Mouse (Mus musculus) mature B cell (primary cell): ENCODE measurements around the gene Rpl22.

ENCODE experiments used
- in situ Hi-C: fragments of 300-500 bp; cut with MboI; formaldehyde crosslinking; loops from 2 replicates; pipeline ENCODE4 v1.14.3; 2019

The Rpl22 gene

DNA sequence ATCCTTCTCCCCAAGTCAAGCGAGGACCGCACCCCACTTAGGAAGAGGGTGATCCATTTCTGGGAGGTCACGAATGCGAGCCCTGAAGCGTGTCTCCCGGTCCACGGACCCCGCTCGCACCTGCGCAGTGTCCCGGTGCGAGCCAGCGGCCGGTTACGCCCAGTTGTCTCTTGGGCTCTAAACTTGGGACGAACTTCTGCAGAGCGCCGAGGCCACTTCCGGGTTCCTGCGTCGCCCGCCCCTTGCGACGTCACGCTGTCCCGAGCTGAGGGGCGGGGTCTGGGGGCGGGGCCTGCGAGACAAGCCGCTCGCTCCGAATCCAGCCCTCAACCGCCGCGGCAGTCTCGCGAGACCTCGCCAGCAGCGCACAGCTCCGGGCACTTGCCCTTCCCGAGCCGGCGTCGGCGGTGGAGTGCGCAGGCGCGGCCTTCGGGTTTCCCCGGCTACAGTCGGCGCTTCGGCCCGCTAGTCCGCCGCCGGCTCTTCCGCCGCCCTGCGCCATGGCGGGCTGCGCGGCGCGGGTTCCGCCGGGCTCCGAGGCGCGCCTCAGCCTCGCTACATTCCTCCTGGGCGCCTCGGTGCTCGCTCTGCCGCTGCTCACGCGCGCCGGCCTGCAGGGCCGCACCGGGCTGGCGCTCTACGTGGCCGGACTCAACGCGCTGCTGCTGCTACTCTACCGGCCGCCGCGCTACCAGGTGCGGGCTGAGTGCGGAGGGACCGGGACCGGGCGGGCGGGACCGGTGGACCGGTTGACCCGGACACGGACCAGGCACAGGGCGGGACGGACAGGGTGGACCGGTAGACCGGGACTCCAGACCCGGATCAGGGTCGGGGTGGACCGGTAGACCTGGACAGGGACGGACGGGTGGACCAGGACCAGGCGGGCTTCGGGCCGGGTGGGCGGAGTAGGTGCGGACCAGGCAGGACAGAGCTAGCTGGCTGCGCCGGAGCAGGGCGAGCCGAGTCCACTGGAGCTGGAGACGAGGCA is 28.4 kb upstream of the Rpl22 start, which contains the start of gene Icmt:
Icmt (plus strand) TSS at position 354 of the 988 bp plus-strand sequence.
- in situ Hi-C loops, result no loop called here

DNA sequence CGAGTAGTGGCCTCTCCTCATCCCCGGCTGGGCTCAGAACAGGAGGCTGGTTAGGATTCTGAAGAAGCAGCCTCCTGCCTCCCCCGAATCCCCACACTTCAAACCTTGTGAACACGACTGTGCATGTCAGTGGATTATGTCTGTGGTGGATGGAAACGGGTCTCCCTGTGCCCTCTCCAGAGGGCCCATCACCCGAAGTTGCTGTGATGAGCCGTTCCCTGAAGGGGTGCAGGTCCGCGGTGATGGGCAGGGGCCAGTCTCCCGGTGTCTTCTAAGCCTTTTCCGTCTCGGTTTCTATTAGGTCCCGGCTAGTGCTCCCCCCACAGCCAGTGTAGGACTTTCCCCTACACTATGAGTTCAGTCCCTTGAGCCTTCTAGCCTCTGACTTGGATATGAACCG is 26.7 kb upstream of the Rpl22 start:
- in situ Hi-C loops, result no loop called here

DNA sequence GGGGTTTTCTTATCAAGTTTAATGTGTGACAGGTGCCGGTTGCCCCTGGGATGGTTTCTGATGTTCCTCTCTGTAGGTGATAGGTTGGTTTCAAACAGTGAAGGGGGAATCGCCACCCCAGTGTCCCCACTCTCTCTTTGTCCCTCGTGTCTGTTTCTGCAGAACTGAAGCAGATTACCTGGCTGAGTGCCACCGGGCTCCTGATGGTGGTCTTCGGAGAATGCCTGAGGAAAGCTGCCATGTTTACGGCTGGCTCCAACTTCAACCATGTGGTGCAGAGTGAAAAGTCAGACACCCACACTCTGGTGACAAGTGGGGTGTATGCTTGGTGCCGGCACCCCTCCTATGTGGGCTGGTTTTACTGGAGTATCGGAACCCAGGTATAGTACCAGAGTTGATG is 25.2 kb upstream of the Rpl22 start:
- in situ Hi-C loops, result no loop called here

GRCm38 (mm10) chr4:152302012-152302411 is 23.5 kb upstream of the Rpl22 start:
- in situ Hi-C loops, result no loop called here

DNA sequence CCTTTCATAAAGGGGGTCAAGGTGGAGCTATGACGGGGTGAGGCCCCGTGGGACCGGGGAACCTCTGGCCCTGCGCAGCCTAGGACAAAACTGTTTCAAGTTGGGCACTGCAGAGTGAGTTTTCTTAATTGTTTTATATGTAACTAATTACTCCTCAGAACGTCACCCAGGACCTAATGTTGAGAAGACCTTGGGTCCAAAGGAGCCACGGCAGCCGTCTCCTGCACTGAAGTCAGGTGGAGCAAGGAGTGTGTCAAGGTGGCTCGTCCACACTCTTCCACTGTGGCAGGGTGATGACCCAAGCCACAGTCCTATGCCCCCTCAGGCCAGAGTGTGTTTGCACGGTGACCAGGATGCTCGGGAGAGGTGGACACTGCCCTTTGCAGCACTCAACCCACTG is 22.4 kb upstream of the Rpl22 start:
- in situ Hi-C loops, result no loop called here

- in situ Hi-C loops, result no loop called here
Observed at GRCm38 (mm10) chr4:152304685-152305084, 20.9 kb upstream of the Rpl22 start.

GRCm38 (mm10) chr4:152305991-152306390 is 19.6 kb upstream of the Rpl22 start:
- in situ Hi-C loops, result no loop called here

DNA sequence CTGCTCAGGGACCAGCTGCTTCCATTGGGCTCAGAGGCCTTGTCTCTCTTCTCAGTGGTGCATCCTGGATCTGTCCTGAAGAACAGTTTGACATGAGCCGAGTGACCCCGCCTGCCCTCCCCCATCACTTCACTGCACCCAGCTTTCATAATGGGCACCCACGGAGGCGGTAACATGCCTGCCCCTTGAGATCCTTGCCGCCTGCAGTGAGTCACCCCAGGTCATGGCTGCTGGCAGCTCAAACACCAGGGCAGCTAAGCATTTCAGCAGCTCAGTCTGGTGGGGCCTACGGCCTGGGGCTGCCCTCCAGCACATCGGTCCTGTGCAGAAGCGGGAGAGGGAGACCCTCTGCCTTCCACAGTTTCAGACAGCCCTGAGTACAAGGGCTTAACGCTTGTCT is 18.0 kb upstream of the Rpl22 start:
- in situ Hi-C loops, result no loop called here

GRCm38 (mm10) chr4:152312186-152312585 is 13.4 kb upstream of the Rpl22 start:
- in situ Hi-C loops, result no loop called here

GRCm38 (mm10) chr4:152313211-152313632 is 12.3 kb upstream of the Rpl22 start:
- in situ Hi-C loops, result no loop called here

GRCm38 (mm10) chr4:152313934-152314333 is 11.6 kb upstream of the Rpl22 start:
- in situ Hi-C loops, result no loop called here

DNA sequence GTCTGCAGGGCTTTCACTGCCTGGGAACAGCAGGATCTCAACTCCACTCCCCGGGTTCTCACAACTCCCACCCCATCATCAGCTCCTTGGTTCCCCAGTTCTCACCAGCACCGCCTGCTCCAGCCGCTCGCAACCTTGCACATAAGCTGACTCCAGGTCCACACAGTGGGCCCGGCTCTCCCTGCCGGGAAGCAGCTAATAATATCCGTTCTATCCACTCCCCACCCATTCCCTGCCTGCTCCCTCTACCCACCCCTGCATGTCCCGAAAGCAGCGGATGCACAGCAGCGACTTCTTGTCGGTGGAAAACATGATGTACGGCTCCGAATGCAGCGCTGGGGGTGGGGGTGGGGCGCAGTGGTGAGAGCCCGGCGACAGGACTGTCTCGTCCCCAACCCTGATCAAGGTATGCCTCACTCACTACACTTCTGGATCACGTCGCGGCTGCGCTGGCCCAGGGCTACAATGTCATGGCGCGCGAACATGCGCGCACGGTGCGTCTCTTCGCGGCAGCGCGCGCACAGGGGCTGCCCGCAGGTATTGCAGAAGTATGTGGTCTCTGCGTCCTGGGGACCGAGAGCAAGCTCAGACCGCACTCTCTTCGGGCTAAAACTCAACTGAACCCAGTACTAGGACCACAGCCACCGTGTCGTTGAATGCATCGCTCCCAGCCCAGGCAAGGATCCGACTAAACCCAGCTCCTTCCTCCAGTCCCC is 9.9 kb upstream of the Rpl22 start:
- in situ Hi-C loops, result no loop called here

DNA sequence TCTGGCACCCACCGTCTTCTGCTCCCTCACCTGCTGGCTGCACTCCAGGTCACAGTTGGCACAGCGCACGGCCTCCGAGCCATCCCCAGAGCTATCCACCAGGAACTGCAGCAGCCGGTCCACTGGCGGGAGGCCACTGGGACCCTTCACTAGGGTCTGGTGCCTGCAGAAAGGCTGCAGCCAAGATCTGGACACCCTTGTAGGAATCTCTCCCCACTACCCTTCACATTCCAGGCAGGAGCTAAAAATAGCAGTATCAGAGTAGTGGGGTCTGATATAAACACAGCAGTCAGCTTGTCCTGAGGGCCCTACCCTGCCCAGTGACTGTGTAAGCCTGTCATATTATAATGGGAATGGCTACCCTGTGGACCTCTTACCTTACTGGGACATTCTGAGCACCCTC is 7.9 kb upstream of the Rpl22 start:
- in situ Hi-C loops, result no loop called here

DNA sequence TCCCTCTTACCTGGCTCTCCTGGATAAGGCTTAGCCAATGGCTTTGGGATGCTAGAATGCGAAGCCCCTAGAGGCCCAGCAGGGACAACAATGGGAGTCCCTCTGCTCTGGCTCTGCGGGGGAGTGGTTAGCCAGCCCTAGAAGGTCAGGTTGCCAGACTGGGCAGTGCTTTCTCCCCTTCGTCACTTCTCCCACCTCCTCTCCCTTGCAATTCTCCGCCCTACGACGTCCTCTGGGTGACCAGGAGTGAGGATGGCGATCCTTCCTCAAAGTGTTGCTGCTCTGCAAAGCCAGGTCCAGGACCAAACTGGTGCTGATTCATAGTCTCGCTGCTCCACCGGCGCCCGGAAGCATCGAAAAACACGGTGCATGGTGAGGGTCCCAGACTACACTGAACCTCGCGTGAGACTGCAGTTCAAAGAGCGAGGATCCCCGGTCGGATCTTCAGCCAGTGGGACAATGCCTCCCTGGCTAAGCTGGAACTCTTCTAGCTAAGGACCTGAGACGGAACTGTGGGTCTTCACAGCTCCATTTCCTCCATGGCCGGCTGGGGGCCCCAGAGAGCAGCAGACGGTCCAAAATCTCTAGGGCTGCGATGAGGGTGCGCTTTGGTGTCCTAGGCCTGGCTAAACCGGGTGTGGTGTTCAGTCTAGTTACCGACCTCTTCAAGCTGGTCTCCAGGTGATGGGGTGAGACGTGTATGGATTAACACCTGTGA is 6.9 kb upstream of the Rpl22 start, which contains the start of gene Rnf207:
Rnf207 (minus strand) TSS at position 477 of the 718 bp plus-strand sequence.
- in situ Hi-C loops, result no loop called here

GRCm38 (mm10) chr4:152321464-152321863 is 4.1 kb upstream of the Rpl22 start:
- in situ Hi-C loops, result loop anchor here (10.0 kb wide), 1 partner anchor 153 kb away; the partner anchor contains the start of genes Kcnab2 and Nphp4

DNA sequence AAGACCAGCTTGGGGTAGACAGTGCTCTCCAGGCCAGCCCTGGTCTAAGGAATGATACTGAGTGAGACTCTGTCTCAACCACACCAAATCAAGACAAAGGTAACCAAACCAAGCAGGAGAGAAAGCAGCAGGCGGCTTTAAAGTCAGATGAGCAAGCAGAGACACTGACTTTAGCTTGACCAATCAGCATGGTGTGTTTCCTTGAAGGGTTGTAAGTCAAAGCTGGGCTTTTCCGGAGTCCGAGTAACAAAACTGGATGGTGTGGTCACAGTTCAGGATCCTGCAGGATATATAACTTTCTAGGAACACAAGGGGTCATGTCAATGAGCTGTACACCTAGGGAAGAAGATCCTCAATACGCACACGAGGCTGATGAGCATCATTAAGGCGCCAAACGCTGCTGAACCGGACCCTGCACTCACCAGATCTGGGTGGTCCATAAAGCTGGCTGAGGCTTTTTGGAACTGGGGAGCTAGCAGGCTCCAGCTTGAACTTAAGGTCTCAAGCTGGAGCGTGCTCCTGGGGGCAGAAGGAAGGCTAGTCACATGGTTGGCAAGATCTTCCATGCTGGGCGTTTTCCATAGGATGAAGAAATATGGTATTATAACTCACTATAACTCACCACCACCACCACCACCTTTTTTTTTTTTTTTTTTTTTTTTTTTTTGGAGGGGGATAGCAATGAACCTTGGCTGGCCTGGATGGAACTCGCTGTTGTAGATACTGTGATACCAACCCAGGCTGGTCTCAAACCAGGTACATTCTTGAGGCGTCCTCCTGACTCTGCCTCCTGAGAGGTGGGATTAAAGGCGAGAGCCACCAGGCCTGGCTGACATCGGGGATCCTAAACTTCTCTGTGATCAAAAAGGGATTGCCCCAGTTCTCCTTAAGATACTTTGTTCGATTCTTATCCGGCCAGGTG is 640 bp upstream of the Rpl22 start:
- in situ Hi-C loops, result loop anchor here (10.0 kb wide), 1 partner anchor 150 kb away; the partner anchor contains the start of genes Kcnab2 and Nphp4

GRCm38 (mm10) chr4:152326543-152326942 is 1.0 kb downstream of the Rpl22 start:
- in situ Hi-C loops, result loop anchor here (10.0 kb wide), 1 partner anchor 148 kb away; the partner anchor contains the start of genes Kcnab2 and Nphp4

DNA sequence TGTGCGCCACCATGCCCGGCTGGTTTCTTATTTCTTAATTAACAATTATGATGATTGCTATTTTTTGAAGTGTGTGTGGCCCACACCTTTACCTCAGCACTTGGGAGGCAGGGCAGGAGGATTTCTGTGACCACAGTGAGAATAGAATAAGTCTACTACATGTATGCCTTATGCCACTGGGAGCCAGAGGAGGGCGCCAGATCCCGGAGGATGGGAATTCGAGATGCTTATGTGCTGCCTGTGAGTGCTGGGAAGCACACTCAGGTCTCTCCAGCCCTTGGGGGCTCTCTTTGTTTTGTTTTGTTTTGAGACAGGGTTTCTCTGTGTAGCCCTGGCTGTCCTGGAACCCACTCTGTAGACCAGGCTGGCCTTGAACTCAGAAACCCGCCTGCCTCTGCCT is 3.1 kb downstream of the Rpl22 start:
- in situ Hi-C loops, result loop anchor here (10.0 kb wide), 1 partner anchor 146 kb away; the partner anchor contains the start of genes Kcnab2 and Nphp4

DNA sequence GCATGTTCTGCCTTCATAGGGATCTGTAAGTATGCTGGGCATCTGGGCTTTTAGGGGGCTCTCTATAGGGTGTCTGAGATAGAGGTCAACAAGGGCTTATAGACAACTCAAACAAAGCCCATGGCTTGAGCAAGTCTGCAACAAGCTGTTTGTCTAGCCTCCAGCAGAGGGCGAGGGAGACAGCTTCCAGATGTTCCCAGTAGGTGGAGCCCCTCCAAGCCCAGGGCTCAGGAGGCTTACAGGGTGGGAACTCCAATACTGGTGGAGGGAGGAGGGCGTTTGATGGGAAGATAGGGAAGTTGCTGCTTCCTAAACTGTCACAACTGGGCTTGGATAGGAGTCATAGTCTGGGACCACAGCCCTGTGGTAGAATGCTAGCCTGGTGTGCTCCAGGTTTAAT is 7.4 kb downstream of the Rpl22 start:
- in situ Hi-C loops, result no loop called here

GRCm38 (mm10) chr4:152333587-152333986 is 8.0 kb downstream of the Rpl22 start:
- in situ Hi-C loops, result no loop called here

- in situ Hi-C loops, result no loop called here
Observed at GRCm38 (mm10) chr4:152337772-152338171, 12.2 kb downstream of the Rpl22 start.
